Mouse (Mus musculus) liver, adult (tissue): ENCODE data around the gene Nat9.

Experiments used
- GATA4 ChIP-seq: IDR thresholded peaks from 2 replicates; pipeline ENCODE4 v1.6.1; 2014; ENCODE audit warnings: mild to moderate bottlenecking, low read length; ENCODE audit not compliant: insufficient replicate concordance

Nat9 gene

DNA sequence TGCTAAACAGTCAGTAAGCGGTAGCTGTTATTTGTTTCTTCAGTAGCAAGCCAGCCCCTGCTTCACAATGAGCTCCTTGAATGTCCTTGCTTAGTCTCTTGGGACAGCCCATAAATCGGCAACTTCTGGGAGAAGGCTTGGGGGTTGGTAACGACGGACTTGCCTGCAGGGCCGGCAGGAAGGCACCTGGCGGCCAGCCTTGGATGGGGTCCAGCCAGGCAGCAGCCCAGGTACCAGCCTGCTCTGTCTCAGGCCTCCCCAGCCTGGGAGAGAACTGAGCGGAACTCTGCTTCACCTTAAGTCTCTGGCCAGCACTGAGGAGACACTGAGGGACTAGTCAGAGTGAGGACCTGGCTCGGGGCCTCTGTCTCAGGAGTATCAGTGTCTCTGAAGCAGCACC lies 16.5 kb downstream of the Nat9 start:
- no peak for TF ChIP-seq GATA4

DNA sequence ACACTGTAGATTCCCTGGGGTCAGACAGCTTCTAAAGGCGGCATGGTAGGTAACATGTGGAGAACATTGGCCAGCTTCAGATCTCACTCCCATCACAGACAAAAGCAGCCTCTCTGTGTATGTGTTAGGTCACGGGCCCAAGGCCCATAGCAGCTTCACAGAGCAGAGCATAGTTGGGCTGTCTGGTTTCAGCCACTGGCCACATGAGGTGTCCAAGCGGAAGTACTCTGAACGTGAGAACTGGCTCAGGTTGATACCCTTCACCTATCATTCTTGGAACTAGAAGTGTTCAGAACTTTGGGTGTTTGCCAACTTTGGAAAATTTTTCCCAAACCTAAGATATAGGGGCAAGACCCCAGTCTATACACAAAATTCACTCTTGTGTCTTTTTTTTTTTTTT lies 18.2 kb downstream of the Nat9 start:
- TF ChIP-seq GATA4, result no peak

GRCm38 (mm10) chr11:115167631-115168249 lies 19.9 kb downstream of the Nat9 start:
- TF ChIP-seq GATA4, result no peak

DNA sequence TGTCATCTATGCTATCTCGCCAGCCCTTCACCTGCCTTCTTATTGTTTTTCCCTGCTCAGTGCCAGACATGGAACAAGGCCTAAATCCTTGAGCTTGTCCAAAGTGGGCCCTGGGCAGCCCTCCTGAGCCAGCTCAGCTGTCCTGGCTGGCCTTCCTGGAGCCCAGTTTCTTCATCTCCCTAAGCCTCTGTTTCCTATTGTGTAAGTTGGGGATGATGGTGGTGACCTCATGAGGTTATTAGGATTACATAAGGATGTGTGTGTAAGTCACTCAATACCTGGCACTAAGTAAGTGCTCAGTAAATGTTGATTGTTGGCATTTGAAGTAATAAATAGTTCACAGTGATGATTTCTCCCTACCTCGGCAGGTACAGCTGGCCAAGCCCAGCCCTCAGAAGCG lies 20.9 kb downstream of the Nat9 start:
- TF ChIP-seq GATA4, result no peak

- TF ChIP-seq GATA4, result no peak
Observed at GRCm38 (mm10) chr11:115164976-115165374, 22.7 kb downstream of the Nat9 start.

GRCm38 (mm10) chr11:115164341-115164975 lies 23.2 kb downstream of the Nat9 start:
- TF ChIP-seq GATA4, result no peak

GRCm38 (mm10) chr11:115163568-115164150 lies 24.0 kb downstream of the Nat9 start:
- no peak for TF ChIP-seq GATA4

- TF ChIP-seq GATA4, result peak; percentile 19; the same call in 1 of the 2 replicates
Observed at GRCm38 (mm10) chr11:115162832-115163480, 24.7 kb downstream of the Nat9 start, which contains the start of gene Slc9a3r1. Gene Slc9a3r1 (plus strand): TSS chr11:115163341.

DNA sequence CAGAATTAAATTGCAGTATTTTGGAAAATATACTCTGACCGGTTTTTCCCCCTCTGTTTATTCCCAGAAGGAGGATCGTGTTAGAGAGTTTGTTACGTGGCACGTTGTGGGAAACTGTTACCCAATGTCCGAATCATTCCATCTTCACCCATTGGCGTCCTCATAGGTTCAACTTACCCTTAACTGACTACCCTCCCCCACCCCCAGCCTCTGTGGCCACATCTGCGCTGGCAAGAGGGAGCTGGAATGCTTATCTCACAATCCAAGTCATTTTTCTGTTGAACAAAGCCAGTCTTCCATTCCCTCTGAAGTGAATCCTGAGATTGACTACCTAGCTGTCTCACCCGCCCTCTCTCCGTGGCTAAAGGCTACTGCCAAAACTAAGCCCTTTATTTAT lies 25.5 kb downstream of the Nat9 start:
- TF ChIP-seq GATA4, result no peak

- TF ChIP-seq GATA4, result no peak; the same call in 1 of the 2 replicates
Observed at GRCm38 (mm10) chr11:115161578-115162204, 26.0 kb downstream of the Nat9 start.

DNA sequence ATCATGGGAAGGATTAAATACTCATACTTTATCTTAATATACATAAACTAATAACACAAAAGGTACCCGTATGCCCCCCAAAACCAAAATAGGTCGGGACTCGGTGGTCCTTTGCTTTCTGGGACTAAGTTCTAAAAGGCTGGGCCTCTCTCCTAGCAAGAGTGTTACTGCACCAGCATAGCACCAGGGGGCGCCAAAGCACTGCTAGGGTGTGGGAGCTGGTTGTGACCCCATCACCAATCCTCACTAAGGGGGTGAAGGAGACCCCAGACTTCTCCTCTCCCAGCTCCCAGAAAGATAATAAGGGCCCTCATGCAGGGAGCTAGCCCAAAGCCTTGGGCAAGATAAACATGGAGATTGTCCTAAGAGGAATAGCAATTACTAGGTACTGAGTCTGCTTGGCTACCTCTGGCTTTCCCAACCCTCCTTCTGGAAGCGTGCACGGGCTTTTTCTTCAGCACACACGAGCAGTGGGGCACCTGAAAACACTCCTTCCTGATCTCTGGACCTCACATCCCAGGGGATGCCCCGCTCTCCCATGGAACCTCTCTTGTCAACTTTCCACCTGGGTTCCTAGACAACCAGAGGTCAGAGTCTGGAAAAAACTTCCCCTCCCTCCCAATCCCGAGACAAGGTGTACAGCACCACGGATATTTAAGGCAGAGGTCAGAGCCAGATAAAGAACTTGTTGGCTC lies 26.6 kb downstream of the Nat9 start:
- TF ChIP-seq GATA4, result no peak; the same call in 1 of the 2 replicates

- no peak for TF ChIP-seq GATA4
Observed at GRCm38 (mm10) chr11:115160016-115160797, 27.5 kb downstream of the Nat9 start.

- TF ChIP-seq GATA4, result no peak
Observed at GRCm38 (mm10) chr11:115157933-115158719, 29.5 kb downstream of the Nat9 start.
